Mouse (Mus musculus) c-Kit-positive CD71-positive TER-119-positive erythroid progenitor cells, embryonic 14.5 days (primary cell): Measurements from ENCODE around the gene Palld.

ENCODE experiments used
- DNase-seq: peaks from one replicate; pipeline ENCODE4 v3.0.0-alpha.2; 2013; ENCODE audit warnings: low spot score

Palld gene

GRCm38 (mm10) chr8:61774161-61774560 lies 128.3 kb downstream of the Palld start:
- no peak for DNase-seq

GRCm38 (mm10) chr8:61773595-61774088 lies 128.8 kb downstream of the Palld start:
- no peak for DNase-seq

DNA sequence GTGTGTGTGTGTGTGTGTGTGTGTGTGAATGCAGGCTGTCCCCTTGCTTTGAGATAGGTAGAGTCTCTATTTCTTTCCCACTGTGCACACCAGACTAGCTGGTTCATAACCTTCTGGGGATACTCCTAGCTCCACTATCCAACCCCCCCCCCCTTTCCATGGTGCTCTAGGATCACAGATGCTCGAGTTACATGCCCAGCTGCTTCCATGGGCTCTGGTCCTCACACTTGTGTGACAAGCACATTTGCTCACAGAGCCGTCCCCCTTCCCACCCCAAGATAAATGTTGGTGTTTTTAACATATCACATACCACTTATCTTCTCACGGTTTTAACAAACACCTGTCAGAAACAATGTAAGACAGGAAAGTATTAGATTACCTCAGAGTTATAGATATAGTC lies 131.2 kb downstream of the Palld start:
- DNase-seq = no peak

- no peak for DNase-seq
These were observed 133.1 kb downstream of the Palld start for GRCm38 (mm10) chr8:61769340-61769879.

- DNase-seq = no peak
These were observed 142.3 kb downstream of the Palld start for GRCm38 (mm10) chr8:61760190-61760578.

DNA sequence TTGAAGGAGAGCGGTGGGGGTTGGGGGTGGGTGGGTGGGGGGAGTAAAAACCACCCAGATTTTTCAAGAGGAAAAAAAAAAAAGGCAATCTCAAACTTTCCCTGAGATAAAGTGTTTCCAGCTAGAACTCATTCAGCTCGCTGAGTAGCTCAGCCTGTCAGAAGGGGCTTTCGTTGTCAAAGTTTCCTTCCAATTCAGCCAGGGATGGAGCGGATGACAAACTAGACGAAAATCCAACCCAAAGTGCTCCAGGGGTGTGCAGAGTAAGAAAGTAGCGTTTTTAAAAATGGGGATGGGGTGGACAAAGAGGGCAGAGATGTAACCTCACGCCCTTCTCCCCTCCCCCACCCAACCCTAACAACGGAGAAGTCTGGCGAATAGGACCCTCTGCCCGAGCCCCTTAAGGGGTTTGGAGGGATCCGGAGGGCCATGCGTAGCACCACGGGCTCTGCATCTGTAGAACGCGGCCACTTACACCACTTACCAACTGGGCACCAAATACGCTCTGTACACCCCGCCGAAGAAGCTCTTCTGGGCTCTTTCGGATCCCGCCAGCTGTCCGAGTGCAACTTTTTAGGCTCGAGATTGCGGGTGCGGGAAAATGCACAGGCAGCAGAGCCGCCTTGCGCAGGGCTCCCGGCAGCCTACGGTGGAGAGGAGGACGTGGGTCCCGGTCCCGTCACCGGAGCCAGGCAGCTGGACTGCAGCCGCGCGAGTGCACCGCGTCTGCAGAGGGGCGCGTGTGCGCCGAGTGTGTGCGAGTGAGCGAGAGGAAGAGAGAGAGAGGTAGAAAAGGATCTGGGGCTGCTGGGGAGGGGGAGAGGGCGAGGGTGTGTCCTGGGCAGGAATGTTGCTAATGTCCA lies 142.9 kb downstream of the Palld start:
- no peak for DNase-seq

GRCm38 (mm10) chr8:61758686-61759326 lies 143.7 kb downstream of the Palld start:
- DNase-seq = no peak

GRCm38 (mm10) chr8:61756971-61757965 lies 145.2 kb downstream of the Palld start:
- no peak for DNase-seq

DNA sequence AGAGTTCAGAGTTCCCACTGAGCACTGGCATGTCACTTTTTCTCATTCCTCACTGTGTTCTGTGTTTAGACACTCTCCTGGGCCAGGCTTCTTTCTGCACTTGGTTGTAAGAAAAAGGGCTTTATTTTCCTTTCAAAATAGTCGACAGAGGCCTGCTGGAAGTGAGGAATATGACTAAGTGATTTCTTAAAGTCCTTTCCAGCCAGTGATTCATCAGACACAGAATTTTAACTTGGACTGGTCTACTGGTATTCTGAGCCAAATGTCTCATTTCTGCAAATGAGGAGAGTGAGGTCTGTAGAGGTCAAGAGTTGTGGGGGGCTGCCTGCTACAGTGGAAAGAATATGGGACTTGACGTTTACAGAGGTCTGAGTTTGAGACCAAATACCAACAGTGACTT lies 147.3 kb downstream of the Palld start:
- DNase-seq = no peak

GRCm38 (mm10) chr8:61747070-61747469 lies 155.4 kb downstream of the Palld start:
- no peak for DNase-seq

DNA sequence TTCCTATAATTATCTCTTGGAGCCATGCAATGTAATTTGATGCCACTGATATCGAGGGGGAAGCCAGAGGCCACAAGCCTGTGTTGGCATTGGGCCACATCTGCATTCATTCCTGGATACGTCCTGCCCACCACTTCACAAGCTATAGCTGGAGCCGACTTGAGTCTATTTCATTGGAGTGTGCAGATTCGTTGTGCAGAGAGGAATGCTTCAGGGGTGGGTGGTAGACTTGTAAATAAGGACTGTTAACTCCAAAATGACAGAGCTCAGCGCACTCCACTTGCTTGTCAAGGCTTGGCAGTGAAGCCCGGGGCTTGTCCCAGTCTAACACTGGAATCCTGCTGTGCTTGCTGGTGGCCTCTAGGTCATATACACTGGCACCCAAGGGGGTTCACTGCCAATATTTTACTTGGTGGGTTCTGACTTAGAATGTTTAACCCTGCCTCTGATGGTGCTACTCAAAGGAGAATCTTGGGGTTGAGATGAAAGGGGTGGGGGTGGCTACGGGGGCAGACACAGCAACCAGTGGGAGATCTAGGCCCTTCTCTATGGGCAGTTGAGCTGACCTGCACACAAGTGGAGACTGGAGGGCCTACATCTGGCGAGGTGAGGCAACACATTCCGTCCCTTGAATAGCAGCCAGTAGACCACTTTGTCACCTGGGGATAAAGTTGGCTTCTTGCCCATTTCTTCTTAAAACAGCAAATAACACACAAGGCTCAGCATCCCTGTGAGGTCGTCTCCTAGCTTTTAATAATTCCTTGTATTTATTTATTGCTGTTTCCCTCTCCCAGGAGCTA lies 157.1 kb downstream of the Palld start:
- no peak for DNase-seq

- no peak for DNase-seq
These were observed 158.5 kb downstream of the Palld start for GRCm38 (mm10) chr8:61743764-61744562.

GRCm38 (mm10) chr8:61737465-61737864 lies 165.0 kb downstream of the Palld start:
- DNase-seq = no peak

DNA sequence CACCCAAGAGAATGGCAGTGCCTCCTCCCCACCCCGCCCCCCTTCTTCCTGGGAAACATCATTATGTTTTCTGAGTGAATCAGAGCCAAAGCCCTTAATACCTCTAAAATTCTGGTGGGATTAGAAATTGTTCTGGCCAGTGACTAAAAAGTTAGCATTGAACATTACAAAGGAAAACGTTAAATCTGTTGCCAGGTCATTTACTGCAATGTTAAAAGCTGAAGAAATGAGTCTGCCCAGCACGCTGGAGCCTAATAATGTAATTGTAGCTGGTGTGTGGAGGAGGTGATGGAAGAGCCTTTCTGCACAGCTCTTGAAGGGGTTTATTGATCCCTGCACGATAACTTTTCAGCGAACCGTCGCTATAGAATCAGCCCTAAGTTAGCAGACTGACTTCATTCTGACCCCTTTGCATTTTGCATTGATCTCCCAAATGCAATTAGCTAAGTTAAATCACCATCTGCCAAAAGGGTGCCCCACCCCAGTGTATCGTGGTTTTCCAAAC lies 165.7 kb downstream of the Palld start:
- DNase-seq = no peak

GRCm38 (mm10) chr8:61736117-61736516 lies 166.4 kb downstream of the Palld start:
- no peak for DNase-seq

DNA sequence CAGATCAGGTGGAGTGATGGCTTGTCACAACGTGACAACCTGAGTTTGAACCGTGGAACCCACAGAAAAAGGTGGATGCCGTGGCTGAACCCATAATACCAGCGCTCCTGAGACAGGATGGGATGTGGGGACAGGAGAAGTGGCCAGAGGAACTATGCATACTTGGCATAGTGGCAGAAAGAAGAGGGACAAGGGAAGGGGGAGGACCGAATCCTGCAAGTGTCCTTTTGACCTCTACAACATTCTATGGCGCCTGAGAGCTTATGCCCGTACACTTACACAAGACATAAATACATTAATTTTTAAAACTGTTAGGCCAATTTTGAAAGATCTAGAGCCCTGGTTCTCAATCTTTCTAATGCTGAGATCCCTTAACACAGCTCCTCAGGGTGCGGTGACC lies 168.3 kb downstream of the Palld start:
- DNase-seq = no peak

GRCm38 (mm10) chr8:61732184-61732583 lies 170.3 kb downstream of the Palld start:
- no peak for DNase-seq

GRCm38 (mm10) chr8:61731306-61732088 lies 171.0 kb downstream of the Palld start:
- no peak for DNase-seq

DNA sequence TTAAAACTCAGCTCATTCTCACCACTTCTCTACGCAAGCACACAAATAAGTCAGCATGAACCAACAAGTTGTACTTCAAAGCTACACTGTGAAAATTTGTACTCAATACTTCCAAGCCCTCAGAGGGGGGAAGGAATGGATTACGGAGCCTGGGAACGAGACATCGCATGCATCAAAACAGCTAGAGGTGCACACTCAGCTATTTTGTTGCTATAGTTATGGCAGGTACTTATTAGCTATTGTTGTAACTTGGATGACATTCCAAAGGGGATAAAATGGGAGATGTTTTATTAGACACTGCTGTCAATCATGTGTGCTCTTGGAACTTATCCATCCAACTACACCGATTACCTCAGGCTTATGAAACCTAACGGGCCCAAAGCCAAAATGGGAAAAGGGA lies 171.8 kb downstream of the Palld start:
- no peak for DNase-seq
